Mouse (Mus musculus): ENCODE data around the gene Aqp7. TPM values are rescaled to one million over a fixed set of nuclear protein-coding genes. Genes with fewer than 3 reads are reported as not detected.

Gene Aqp7
- polyA plus RNA-seq (2012; rRNA removed) = 0.03 TPM in 1 of 2 replicates, not detected in the other

DNA sequence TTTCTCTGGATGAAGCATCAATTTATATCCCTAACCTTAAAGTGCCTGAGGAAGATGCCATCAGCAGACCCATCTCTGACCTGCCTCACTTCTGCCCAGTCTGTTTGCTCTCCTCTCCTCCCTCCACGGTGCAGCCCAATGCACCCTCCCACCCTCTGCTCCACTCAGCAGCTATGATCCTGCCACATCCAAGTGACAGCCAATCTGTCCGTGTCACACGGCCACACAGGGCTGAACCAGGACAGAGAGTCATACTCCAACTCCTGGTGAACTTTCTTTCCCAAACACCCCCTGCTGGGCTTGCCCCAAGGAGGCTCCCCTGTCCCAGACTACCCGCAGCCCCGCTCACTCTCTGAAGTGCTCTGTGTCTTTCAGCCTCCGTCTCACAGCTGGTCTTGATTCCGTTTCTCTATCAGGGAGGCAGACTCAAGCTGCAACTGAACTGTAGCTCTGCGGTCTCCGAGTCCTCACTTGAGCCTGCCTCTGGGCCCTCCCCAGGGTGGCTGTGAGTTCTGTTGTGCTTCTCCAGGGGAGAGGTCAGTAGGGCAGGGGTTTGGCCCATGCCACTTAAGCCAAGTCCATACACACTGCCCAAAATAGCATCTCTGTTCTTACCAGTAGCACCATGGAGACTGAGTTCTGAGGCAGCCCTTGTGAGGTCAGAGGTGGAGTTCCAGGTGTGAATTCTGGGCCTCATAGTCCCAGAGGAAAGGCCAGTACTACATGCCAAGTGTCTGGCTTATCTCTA, at the start of gene Aqp7:
TSS of gene Aqp7 (minus strand) at position 616 of the 748 bp plus-strand sequence.

Other genes starting within 250 kb of the Aqp7 start
- 7.8 and 15.0 TPM in 2 replicates for gene B4galt1, start 194.1 kb downstream of the Aqp7 start, polyA plus RNA-seq (2012; rRNA removed)
- not detected in 2 replicates for gene Spink4, start 128.1 kb downstream of the Aqp7 start, polyA plus RNA-seq (2012; rRNA removed)
- 114 and 117 TPM in 2 replicates for gene Bag1, start 99.8 kb downstream of the Aqp7 start, polyA plus RNA-seq (2012; rRNA removed)
- 112 and 132 TPM in 2 replicates for gene Chmp5, start 99.7 kb downstream of the Aqp7 start, polyA plus RNA-seq (2012; rRNA removed)
- gene Nfx1, start 77.2 kb downstream of the Aqp7 start, polyA plus RNA-seq (2012; rRNA removed) = 115 and 116 TPM in 2 replicates
- gene Aqp3, start 50.0 kb upstream of the Aqp7 start, polyA plus RNA-seq (2012; rRNA removed) = 0.34 and 4.4 TPM in 2 replicates
- 43.1 and 43.5 TPM in 2 replicates for gene Nol6, start 76.3 kb upstream of the Aqp7 start, polyA plus RNA-seq (2012; rRNA removed)
- gene Ube2r2, start 87.6 kb upstream of the Aqp7 start, polyA plus RNA-seq (2012; rRNA removed) = 205 and 220 TPM in 2 replicates
- 52.7 and 59.7 TPM in 2 replicates for gene Ubap2, start 227.0 kb upstream of the Aqp7 start, polyA plus RNA-seq (2012; rRNA removed)